Mouse (Mus musculus) frontal cortex, adult (tissue): ENCODE data around the gene Il20rb.
A peak's percentile ranks its signal among the peaks of the same experiment; 100 is the strongest.

Experiments used
- ATAC-seq: cut with Nextera tagmentation; 2 replicates; pipeline ENCODE4 v1.9.2; 2017; ENCODE audit warnings: mild to moderate bottlenecking, moderate library complexity, mixed read lengths; ENCODE audit not compliant: low TSS enrichment

Il20rb gene

GRCm38 (mm10) chr9:100470936-100471604 lies 15.5 kb downstream of the Il20rb start:
- 0 out of 2 replicates have a peak, but pooled peaks have one; percentile 38 for ATAC-seq

DNA sequence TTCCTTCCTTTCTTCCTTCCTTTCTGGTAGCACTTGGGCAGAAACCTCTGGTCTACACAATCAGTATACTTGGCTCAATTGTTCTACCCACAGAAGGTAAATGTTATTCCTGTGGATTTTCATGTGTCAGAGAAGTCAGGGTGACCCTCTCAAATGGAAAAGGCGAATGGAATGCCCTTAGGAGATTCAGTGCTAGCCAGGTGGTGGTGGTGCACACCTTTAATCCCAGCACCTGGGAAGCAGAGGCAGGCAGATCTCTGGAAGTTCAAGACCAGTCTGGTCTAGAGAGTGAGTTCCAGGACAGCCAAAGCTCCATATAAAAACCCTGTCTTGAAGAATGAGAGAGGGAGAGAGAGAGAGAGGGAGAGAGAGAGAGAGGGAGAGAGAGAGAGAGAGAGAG lies 16.4 kb downstream of the Il20rb start:
- no peak for ATAC-seq

- ATAC-seq, result no peak
These were observed 16.9 kb downstream of the Il20rb start for GRCm38 (mm10) chr9:100469681-100470080.

DNA sequence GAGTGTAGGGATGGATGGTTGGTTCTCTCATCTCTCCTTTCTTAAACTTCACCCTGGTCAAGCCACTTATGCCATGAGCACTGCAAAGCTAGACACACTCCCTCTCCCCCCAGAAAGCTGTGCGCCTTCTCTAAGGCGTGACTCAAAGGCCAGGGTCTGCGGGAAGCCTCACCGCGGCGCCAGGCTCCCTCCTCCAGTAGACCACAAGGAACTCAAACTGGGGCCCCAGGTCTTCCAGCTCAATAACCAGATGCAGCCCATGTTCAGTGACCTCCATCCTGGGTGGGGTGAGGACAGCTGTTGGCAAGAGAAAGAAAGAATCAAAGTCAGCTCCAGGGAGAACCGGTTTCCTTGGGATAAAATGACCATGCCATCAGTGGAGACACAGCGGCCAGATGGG lies 18.4 kb downstream of the Il20rb start:
- no peak for ATAC-seq

GRCm38 (mm10) chr9:100467653-100468052 lies 18.9 kb downstream of the Il20rb start:
- no peak for ATAC-seq

GRCm38 (mm10) chr9:100466743-100467142 lies 19.8 kb downstream of the Il20rb start:
- peak; percentile 23; the same call in 1 of the 2 replicates for ATAC-seq

- ATAC-seq, result no peak
These were observed 20.6 kb downstream of the Il20rb start for GRCm38 (mm10) chr9:100465988-100466387.

GRCm38 (mm10) chr9:100465380-100465779 lies 21.2 kb downstream of the Il20rb start:
- no peak for ATAC-seq

DNA sequence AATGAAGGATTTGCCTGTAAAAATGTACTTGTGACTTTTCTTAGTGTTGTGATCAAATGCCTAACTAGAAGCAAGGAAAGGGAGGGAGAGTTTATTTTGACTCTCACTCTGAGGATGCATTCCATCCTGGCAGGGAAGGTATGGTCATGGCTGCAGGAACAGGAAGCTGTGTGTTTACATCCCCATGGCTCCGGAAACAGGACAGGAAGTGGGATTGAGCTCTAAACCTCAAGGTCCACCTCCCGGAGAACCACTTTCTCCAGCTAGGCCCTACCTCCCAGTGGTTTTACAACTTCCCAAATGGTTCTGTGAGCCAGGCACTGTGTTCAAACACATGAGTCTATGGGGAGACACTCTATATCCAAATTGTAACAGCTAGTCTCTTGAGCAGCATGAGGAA lies 22.8 kb downstream of the Il20rb start:
- no peak for ATAC-seq

DNA sequence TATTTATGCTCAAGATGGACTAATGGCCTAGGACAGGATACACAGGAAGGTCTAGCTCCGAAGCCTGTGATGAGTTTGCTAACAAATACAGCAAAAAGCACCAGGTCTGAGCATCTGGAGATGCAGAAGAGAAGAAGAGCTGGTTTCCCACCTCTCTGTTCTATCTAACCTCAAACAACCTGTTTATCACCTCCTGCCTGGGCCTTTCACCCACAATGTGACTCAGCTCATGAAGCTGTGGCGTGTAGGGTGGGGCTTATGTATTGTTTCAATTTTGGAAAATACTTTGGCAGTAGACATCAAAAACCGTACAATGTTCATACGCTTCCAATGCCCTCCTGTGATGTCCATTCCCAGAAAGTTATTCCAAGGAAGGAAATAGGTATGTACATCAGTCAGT lies 24.5 kb downstream of the Il20rb start:
- 0 out of 2 replicates have a peak, but pooled peaks have one; percentile 8 for ATAC-seq

- peak; percentile 93 for ATAC-seq
These were observed 24.9 kb downstream of the Il20rb start for GRCm38 (mm10) chr9:100461671-100462070.

DNA sequence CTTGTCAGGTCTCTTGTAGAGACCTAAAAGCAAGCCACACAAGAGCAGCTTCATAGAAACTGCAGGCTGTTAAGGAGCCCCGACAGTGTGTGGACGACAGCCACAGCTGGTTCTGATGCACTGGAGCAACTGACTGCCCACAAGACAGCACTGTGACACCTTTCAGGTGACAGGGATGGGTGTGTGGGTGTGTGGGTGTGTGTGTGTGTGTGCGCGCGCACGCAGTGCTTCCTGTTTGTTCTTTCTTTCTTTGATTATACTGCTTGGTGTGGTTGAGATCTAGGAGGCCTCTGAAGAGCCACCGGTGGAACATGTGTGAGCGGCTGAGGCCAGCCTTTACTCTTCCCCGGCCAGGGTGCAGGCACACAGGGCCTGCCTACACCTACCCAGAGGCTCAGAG lies 26.4 kb downstream of the Il20rb start:
- no peak for ATAC-seq

GRCm38 (mm10) chr9:100457971-100458681 lies 28.5 kb downstream of the Il20rb start:
- no peak for ATAC-seq

GRCm38 (mm10) chr9:100454664-100454993 lies 32.0 kb downstream of the Il20rb start:
- ATAC-seq, result no peak

DNA sequence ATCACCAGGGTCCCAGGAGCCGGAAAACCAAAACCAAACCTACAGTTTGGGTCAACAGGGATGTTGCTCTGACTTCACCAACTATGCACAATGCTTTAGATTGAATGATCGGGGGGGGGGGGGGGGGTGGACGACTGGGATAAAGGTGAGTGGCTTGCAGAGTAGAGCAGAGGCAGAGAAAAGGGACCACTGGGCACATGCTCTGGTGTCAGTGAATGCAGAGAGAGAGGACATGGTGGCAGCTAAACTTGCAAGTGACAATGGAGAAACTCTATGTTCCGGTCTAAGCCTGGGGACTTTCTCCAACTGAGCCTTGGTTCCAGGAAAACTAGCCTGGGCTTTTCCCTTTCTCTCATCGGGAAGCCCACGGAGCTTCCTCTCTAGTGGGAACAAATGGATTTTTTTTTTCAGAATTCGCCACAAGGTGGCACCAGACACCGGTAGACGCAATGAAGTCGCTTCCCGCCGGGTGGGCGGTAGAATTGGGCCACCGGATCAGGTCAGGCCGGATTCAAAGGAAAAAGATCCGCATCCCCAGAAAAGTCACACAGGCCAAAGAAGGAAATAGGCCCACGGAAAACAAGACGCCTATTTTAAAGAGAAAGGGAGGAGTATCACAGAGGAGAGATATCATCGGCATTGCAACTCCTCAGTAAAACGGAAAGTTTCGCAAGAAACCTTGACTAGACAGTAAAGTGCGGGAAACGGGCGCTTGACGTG lies 32.5 kb downstream of the Il20rb start:
- peak; percentile 80 for ATAC-seq

GRCm38 (mm10) chr9:100452432-100452831 lies 34.2 kb downstream of the Il20rb start:
- no peak; the same call in 1 of the 2 replicates for ATAC-seq

DNA sequence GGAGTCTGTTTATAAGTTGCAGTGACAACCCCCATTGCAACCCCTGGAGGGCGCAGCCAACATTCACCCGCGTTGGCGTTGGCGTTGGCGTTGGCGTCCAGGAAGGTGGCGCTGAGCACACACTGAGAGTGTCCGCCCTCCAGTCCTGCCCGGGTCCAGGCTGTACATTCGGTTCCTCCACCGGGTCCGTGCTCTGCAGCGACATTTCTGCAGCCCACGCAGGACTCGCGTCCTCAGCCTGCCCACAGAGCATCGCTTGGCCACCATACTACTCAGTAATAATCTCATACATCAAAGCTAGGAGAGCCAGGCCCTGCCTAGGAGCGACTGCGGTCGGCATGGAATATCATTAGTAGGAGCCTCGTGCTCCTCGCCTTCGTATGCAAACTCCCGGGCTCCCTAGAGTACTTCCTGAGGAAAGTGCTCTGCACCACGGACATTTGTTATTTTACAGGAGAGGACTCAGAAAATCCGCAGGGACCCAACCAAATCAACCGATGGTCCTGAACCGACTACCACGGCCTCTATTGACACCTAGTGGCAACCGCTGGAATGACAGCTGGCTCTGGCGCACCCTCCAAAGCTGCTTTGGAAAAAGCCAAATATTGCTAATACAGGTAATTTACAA lies 40.4 kb downstream of the Il20rb start:
- peak; percentile 93 for ATAC-seq

DNA sequence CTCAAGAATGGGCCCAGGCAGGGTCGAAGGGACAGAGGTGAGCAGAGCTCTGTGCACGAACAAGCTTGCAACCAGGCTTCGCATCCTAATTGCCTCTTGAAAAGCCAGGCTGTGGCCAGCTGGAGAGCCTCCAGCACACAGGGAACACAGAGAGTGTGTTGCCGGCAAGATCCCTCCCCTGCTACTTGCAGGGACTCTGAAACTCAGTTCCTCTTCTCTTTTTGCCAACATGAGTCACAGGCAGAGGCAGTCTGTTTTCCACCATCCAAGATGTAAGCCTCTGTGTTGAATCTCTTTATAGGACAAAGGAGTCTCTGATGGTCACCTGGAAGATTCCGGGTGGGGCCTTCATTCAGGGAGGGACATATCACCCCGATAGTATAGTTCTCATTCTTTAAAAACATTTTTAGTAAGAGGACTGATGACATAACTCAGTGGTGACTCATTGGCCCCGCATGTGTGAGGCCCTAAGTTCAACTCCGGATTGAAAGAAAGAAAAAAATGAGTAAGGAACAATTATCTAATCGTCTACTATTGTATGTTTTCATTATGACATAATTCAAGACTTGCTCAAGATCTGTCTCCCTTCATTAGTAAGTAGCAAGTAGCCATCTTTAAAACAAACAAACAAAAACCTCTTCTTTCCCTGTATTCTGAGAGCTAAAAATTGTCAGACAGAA lies 46.3 kb downstream of the Il20rb start:
- peak; percentile 83 for ATAC-seq

DNA sequence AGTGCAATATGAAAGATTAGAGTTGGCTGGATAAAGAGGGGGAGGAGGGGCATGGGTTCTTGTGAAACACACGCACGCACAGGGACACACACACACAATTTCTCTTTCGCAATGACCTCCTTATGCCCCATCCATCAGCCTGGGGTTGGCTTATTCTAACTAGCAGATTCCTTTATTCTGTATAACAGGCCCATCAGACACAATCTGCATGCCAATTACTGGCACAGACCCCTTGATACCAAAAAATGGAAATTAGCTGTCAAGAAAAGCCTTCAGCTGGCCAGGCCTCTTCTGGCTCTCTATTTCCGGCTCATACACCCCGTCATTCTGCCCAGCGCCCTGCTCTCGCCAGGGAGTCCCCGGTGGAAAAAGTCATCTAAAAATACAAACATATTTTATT lies 47.1 kb downstream of the Il20rb start:
- ATAC-seq, result no peak

DNA sequence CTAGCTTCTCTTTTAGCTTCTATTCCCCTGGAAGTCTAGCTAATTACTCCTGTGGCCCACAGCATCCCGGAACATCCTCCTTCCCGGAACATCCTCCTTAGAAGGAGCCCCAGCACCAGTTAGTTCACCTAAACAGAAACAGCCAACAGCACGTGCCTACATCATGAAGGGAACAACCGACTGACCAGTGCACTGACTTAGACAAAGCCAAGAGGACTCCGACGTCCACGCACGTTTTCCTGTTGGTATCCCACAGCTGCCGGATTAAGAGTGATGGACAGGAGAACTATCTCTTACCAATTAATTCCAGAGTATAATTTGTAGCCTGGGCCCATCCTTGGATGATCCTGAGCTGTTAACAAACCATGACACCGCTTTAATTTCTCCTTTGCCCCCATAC lies 47.6 kb downstream of the Il20rb start:
- no peak for ATAC-seq

- ATAC-seq, result no peak
These were observed 49.6 kb downstream of the Il20rb start for GRCm38 (mm10) chr9:100436865-100437595.
